In the genomic region with DNA sequence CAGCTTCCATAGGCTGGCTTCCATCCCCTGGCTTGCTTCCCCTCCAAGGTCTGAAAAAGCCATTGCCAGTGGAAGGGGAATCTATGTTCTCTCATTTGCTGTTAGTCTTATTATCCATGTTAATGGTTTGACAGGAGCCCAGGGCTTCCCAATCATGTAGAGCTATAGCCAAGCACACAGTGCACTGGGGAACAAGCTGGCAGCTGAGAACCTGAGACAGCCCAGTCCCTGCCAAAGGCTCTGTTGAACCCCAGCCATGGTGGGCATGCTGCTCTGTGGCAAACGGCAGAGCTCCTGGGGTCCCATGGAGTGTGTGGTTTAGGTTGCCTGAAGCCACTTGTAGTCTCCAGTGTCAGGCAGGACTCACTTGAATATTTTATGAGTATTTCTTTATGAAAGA, we compare ENCODE assay signal across 10 mouse cellular contexts. TPM values are rescaled to one million over a fixed set of nuclear protein-coding genes. Genes with fewer than 3 reads are reported as not detected.
DNase-seq lines count a peak whose midpoint lies in the region; ATAC-seq and TF ChIP-seq lines count a peak whose summit lies in the region.
"Had no signal": no experiment of that assay in that cellular context is flagged by ENCODE, and none has a peak within 500 bp of the region (broad histone marks: within the 10 kb centered on the region; RNA-seq: fewer than 3 reads in every experiment).

No protein-coding gene starts in this region.

- peaks cover 47% of the 10 kb centered on the region for H3K4me1 ChIP-seq in limb, embryonic 13.5 days
- no peaks in the 10 kb centered on the region for H3K4me1 ChIP-seq in limb, embryonic 10.5 days
- H3K4me1 ChIP-seq in forebrain, postnatal 0 days (ENCODE audit: insufficient read depth), result 0 out of 2 replicates have a peak, but pooled peaks cover 7% of the 10 kb centered on the region

- H3K4me3 ChIP-seq in limb, embryonic 13.5 days, result no peak overlapping the region
- H3K4me3 ChIP-seq in limb, embryonic 10.5 days, result no peak overlapping the region
- no peak overlapping the region for H3K4me3 ChIP-seq in forebrain, postnatal 0 days (ENCODE audit: low read depth, low read length)

- H3K9ac ChIP-seq in limb, embryonic 13.5 days, result no peak overlapping the region
- no peak overlapping the region for H3K9ac ChIP-seq in forebrain, postnatal 0 days
- H3K9ac ChIP-seq: lung, embryonic 14.5 days had no signal

- ATAC-seq in limb, embryonic 13.5 days (ENCODE audit: low FRiP score, low read depth), result no peak
- ATAC-seq in forebrain, postnatal 0 days, result peak; percentile 93

- DNase-seq in adrenal gland, postnatal 10 days, result peak; percentile 36
- DNase-seq in adrenal gland, adult (ENCODE audit: inconsistent age in 2 of 2, low spot score in 1 of 2), result no peak
- DNase-seq in heart, adult 11 months, result peak; percentile 86
- no peak for DNase-seq in heart, postnatal 36 days
- no peak for DNase-seq in limb, embryonic 10.5 days (ENCODE audit: low spot score)
- peak; percentile 76 for DNase-seq in forebrain, postnatal 0 days
- no peak for DNase-seq in yolk sac, embryonic 10.5 days (ENCODE audit: low spot score)
- DNase-seq: kidney, adult 18-20 months; lung, embryonic 14.5 days had no signal

- intact Hi-C loops in heart, postnatal 36 days (cut with DNase I), result loop anchor here (2.0 to 5.0 kb wide), 3 partner anchors 73 to 123 kb away; no protein-coding TSS in a partner anchor

- 50% methylated on average over 1 of the region's 1 CpGs for WGBS in limb, embryonic 13.5 days
- 87% methylated on average over 1 of the region's 1 CpGs for WGBS in limb, embryonic 10.5 days
- 53% methylated on average over 1 of the region's 1 CpGs for WGBS in forebrain, postnatal 0 days

- no peaks in the 10 kb centered on the region for H3K27me3 ChIP-seq in limb, embryonic 13.5 days
- H3K27me3 ChIP-seq in limb, embryonic 10.5 days (ENCODE audit: low read depth, poor library complexity, severe bottlenecking), result no peaks in the 10 kb centered on the region
- H3K27me3 ChIP-seq in forebrain, postnatal 0 days (ENCODE audit: insufficient read depth, low read length), result no peaks in the 10 kb centered on the region

- H3K9me3 ChIP-seq in limb, embryonic 13.5 days, result peaks cover 5% of the 10 kb centered on the region; the same call in 1 of the 2 replicates
- no peaks in the 10 kb centered on the region for H3K9me3 ChIP-seq in limb, embryonic 10.5 days (replicated peaks)
- no peaks in the 10 kb centered on the region for H3K9me3 ChIP-seq in forebrain, postnatal 0 days (ENCODE audit: low read length)

- no peak for TF ChIP-seq CTCF in forebrain, postnatal 0 days (IDR thresholded peaks at IDR 0.05; ENCODE audit: low read depth)

- peaks cover 6% of the 10 kb centered on the region; the same call in 1 of the 2 replicates for H3K36me3 ChIP-seq in limb, embryonic 13.5 days
- no peaks in the 10 kb centered on the region for H3K36me3 ChIP-seq in limb, embryonic 10.5 days
- H3K36me3 ChIP-seq in forebrain, postnatal 0 days (ENCODE audit: insufficient read depth), result no peaks in the 10 kb centered on the region

- H3K4me2 ChIP-seq in limb, embryonic 13.5 days (replicated peaks), result no peak overlapping the region
- H3K4me2 ChIP-seq in forebrain, postnatal 0 days (ENCODE audit: low read depth), result no peak overlapping the region
- H3K4me2 ChIP-seq: lung, embryonic 14.5 days had no signal

- H3K27ac ChIP-seq in limb, embryonic 13.5 days, result peak overlapping the region; percentile 22; the same call in 1 of the 2 replicates
- H3K27ac ChIP-seq in limb, embryonic 10.5 days, result no peak overlapping the region
- no peak overlapping the region for H3K27ac ChIP-seq in forebrain, postnatal 0 days (ENCODE audit: low read depth, low read length)

RNA-seq across cellular contexts. Expression of a gene that starts 44.4 kb away (rescaled TPM):
- total RNA-seq in adrenal gland, postnatal 10 days (2021), result 10 to 100 TPM in 1 of 2 experiments, 1 to 10 TPM in 1; 9.1 to 11.0 TPM
- under 1 TPM; 0.33 to 0.56 TPM for total RNA-seq in heart, postnatal 36 days (2021)
- polyA plus RNA-seq in limb, embryonic 13.5 days (2015; fragmentation: Nextera tagmentation; extraction: Ambion mirVana), result 39.2 and 44.0 TPM in 2 replicates
- polyA plus RNA-seq in limb, embryonic 10.5 days (2016; fragmentation: Nextera tagmentation; extraction: Ambion mirVana), result 23.7 and 35.7 TPM in 2 replicates
- 13.8 and 21.9 TPM in 2 replicates for total RNA-seq in forebrain, postnatal 0 days (2014; rRNA removed)
- 5.5 and 11.1 TPM in 2 replicates for polyA plus RNA-seq in forebrain, postnatal 0 days (2015; fragmentation: Nextera tagmentation; extraction: Ambion mirVana)

Comparison
In these comparisons a context has a peak if more than half of its experiments do, and no peak if none do; other contexts are left out.
1. DNase-seq: peak in adrenal gland, postnatal 10 days (single experiment), heart, adult 11 months (single experiment) and forebrain, postnatal 0 days (single experiment); none in adrenal gland, adult (0 of 2), heart, postnatal 36 days (0 of 2), limb, embryonic 10.5 days (single experiment) and yolk sac, embryonic 10.5 days (single experiment).